Mouse (Mus musculus) liver, embryonic 12.5 days (tissue): ENCODE data around the gene Fermt2. TPM values are rescaled to one million over a fixed set of nuclear protein-coding genes. Genes with fewer than 3 reads are reported as not detected.
"Not testable (repeated sequence)": the region's sequence is repeated elsewhere in the genome, so short reads cannot be mapped to it uniquely, and the experiment has no call there.

Experiments used
- ATAC-seq: fragments of 200-750 bp; cut with Nextera tagmentation; 2 replicates; pipeline ENCODE4 v1.8.0; 2017; ENCODE audit warnings: moderate number of reproducible peaks, mild to moderate bottlenecking, moderate library complexity
- H3K27ac ChIP-seq: fragments of 300-500 bp; sonication (generic); 2 replicates; pipeline ENCODE4 v1.5.1; 2016; ENCODE audit warnings: mild to moderate bottlenecking
- H3K27me3 ChIP-seq: fragments of 300-500 bp; sonication (generic); replicated peaks from 2 replicates; pipeline ENCODE4 v1.6.1; 2016; ENCODE audit warnings: mild to moderate bottlenecking, moderate library complexity
- H3K36me3 ChIP-seq: fragments of 300-500 bp; sonication (generic); 2 replicates; pipeline ENCODE4 v1.6.1; 2016; ENCODE audit warnings: mild to moderate bottlenecking, moderate library complexity
- H3K4me1 ChIP-seq: fragments of 300-500 bp; sonication (generic); 2 replicates; pipeline ENCODE4 v1.6.1; 2016
- H3K4me2 ChIP-seq: fragments of 300-500 bp; sonication (generic); 2 replicates; pipeline ENCODE4 v1.6.1; 2016; ENCODE audit warnings: mild to moderate bottlenecking, moderate library complexity
- H3K4me3 ChIP-seq: fragments of 300-500 bp; sonication (generic); 2 replicates; pipeline ENCODE4 v1.5.1; 2016; ENCODE audit warnings: mild to moderate bottlenecking, moderate library complexity
- H3K9ac ChIP-seq: fragments of 300-500 bp; sonication (generic); 2 replicates; pipeline ENCODE4 v1.6.1; 2016; ENCODE audit warnings: mild to moderate bottlenecking, moderate library complexity
- H3K9me3 ChIP-seq: fragments of 300-500 bp; sonication (generic); replicated peaks from 2 replicates; pipeline ENCODE4 v1.6.1; 2016; ENCODE audit warnings: mild to moderate bottlenecking, moderate library complexity
- WGBS: fragments of 180-500 bp; shearing (Covaris S2); methylation state at CpG from one replicate; pipeline ENCODE4 v1.1.7; 2016; ENCODE audit not compliant: insufficient replicate concordance; 5-methylcytosine and 5-hydroxymethylcytosine counted together
- polyA plus RNA-seq: library from polyadenylated mRNA; unstranded; fragments of >200 nt; fragmentation: Nextera tagmentation; extraction: Ambion mirVana; gene quantifications from 2 replicates; pipeline ENCODE4 v1.2.1, GENCODE M21; 2016

The Fermt2 gene
- polyA plus RNA-seq, 1 experiment from 2014 or later: 37.3 TPM

- Histone ChIP-seq H3K9ac (no peak overlapping the region), H3K9me3 (no peaks in the 10 kb centered on the region), H3K27ac (no peak overlapping the region), H3K4me1 (peaks cover 9% of the 10 kb centered on the region; the same call in 1 of the 2 replicates), H3K4me2 (no peak overlapping the region), H3K4me3 (no peak overlapping the region), H3K36me3 (peaks cover 19% of the 10 kb centered on the region), H3K27me3 (no peaks in the 10 kb centered on the region)
- WGBS: 54% methylated on average over 9 of the region's 9 CpGs
- no peak for ATAC-seq
Measured at GRCm38 (mm10) chr14:45478977-45479806, 50.7 kb downstream of the Fermt2 start.

- H3K27ac ChIP-seq: no peak overlapping the region
- ATAC-seq: no peak
- H3K4me3 ChIP-seq: no peak overlapping the region
- peaks cover 9% of the 10 kb centered on the region; the same call in 1 of the 2 replicates for H3K4me1 ChIP-seq
- no peaks in the 10 kb centered on the region for H3K27me3 ChIP-seq
- no peak overlapping the region for H3K9ac ChIP-seq
- WGBS: 58% methylated on average over 3 of the region's 3 CpGs
- no peaks in the 10 kb centered on the region for H3K9me3 ChIP-seq
- H3K4me2 ChIP-seq: no peak overlapping the region
- H3K36me3 ChIP-seq: peaks cover 19% of the 10 kb centered on the region
Measured at GRCm38 (mm10) chr14:45478515-45478914, 51.4 kb downstream of the Fermt2 start.

GRCm38 (mm10) chr14:45477651-45478050 is 52.3 kb downstream of the Fermt2 start:
- 55% methylated on average over 8 of the region's 8 CpGs for WGBS
- Histone ChIP-seq H3K27me3 (no peaks in the 10 kb centered on the region), H3K4me2 (no peak overlapping the region), H3K27ac (no peak overlapping the region), H3K9me3 (no peaks in the 10 kb centered on the region), H3K4me1 (peaks cover 9% of the 10 kb centered on the region; the same call in 1 of the 2 replicates), H3K36me3 (peaks cover 19% of the 10 kb centered on the region), H3K4me3 (no peak overlapping the region), H3K9ac (no peak overlapping the region)
- 0 out of 2 replicates have a peak, but pooled peaks have one; percentile 40 for ATAC-seq

- H3K4me1 ChIP-seq: peaks cover 9% of the 10 kb centered on the region; the same call in 1 of the 2 replicates
- H3K4me2 ChIP-seq: no peak overlapping the region
- H3K9me3 ChIP-seq: no peaks in the 10 kb centered on the region
- H3K9ac ChIP-seq: no peak overlapping the region
- ATAC-seq: no peak
- no peak overlapping the region for H3K4me3 ChIP-seq
- H3K27ac ChIP-seq: 0 out of 2 replicates have a peak overlapping the region, but pooled peaks have one; percentile 6
- no peaks in the 10 kb centered on the region for H3K27me3 ChIP-seq
- peaks cover 17% of the 10 kb centered on the region for H3K36me3 ChIP-seq
- WGBS: 80% methylated on average over 7 of the region's 7 CpGs
Measured at GRCm38 (mm10) chr14:45476990-45477389, 52.9 kb downstream of the Fermt2 start.

- peaks cover 3% of the 10 kb centered on the region; the same call in 1 of the 2 replicates for H3K4me1 ChIP-seq
- no peak for ATAC-seq
- no peak overlapping the region for H3K9ac ChIP-seq
- no peak overlapping the region for H3K4me3 ChIP-seq
- no peaks in the 10 kb centered on the region for H3K27me3 ChIP-seq
- H3K4me2 ChIP-seq: no peak overlapping the region
- no peaks in the 10 kb centered on the region for H3K9me3 ChIP-seq
- H3K36me3 ChIP-seq: peaks cover 21% of the 10 kb centered on the region
- WGBS: 75% methylated on average over 10 of the region's 10 CpGs
- no peak overlapping the region for H3K27ac ChIP-seq
Measured at GRCm38 (mm10) chr14:45472536-45472935, 57.4 kb downstream of the Fermt2 start.

GRCm38 (mm10) chr14:45469446-45469845 is 60.5 kb downstream of the Fermt2 start:
- Histone ChIP-seq H3K9ac (no peak overlapping the region), H3K4me1 (peaks cover 3% of the 10 kb centered on the region; the same call in 1 of the 2 replicates), H3K4me3 (no peak overlapping the region), H3K36me3 (peaks cover 38% of the 10 kb centered on the region), H3K27me3 (no peaks in the 10 kb centered on the region), H3K4me2 (no peak overlapping the region), H3K27ac (no peak overlapping the region), H3K9me3 (no peaks in the 10 kb centered on the region)
- ATAC-seq: no peak
- WGBS: 82% methylated on average over 8 of the region's 8 CpGs

- ATAC-seq, H3K9ac ChIP-seq, H3K27ac ChIP-seq, H3K9me3 ChIP-seq, H3K4me2 ChIP-seq, H3K4me1 ChIP-seq, H3K27me3 ChIP-seq, H3K4me3 ChIP-seq: not testable (repeated sequence)
- 75% methylated on average over 8 of the region's 8 CpGs for WGBS
- peaks cover 45% of the 10 kb centered on the region for H3K36me3 ChIP-seq
Measured at GRCm38 (mm10) chr14:45466371-45466770, 63.5 kb downstream of the Fermt2 start.

- Histone ChIP-seq H3K4me3 (no peak overlapping the region), H3K9me3 (no peaks in the 10 kb centered on the region), H3K27me3 (no peaks in the 10 kb centered on the region), H3K9ac (no peak overlapping the region), H3K4me1 (peaks cover 8% of the 10 kb centered on the region; the same call in 1 of the 2 replicates), H3K36me3 (peaks cover 45% of the 10 kb centered on the region), H3K4me2 (no peak overlapping the region), H3K27ac (peak overlapping the region; percentile 33; the same call in 1 of the 2 replicates)
- no peak for ATAC-seq
- 68% methylated on average over 19 of the region's 19 CpGs for WGBS
Measured at GRCm38 (mm10) chr14:45464036-45465035, 65.6 kb downstream of the Fermt2 start.

- Histone ChIP-seq H3K27ac (peak overlapping the region; percentile 65; the same call in 1 of the 2 replicates), H3K9ac (no peak overlapping the region), H3K4me2 (no peak overlapping the region), H3K4me3 (no peak overlapping the region), H3K27me3 (no peaks in the 10 kb centered on the region), H3K36me3 (peaks cover 42% of the 10 kb centered on the region), H3K4me1 (peaks cover 8% of the 10 kb centered on the region; the same call in 1 of the 2 replicates), H3K9me3 (no peaks in the 10 kb centered on the region)
- peak; percentile 60; the same call in 1 of the 2 replicates for ATAC-seq
- 29% methylated on average over 10 of the region's 10 CpGs for WGBS
Measured at GRCm38 (mm10) chr14:45463599-45463998, 66.3 kb downstream of the Fermt2 start.

GRCm38 (mm10) chr14:45462875-45463475 is 66.9 kb downstream of the Fermt2 start:
- 68% methylated on average over 10 of the region's 10 CpGs for WGBS
- Histone ChIP-seq H3K9me3 (no peaks in the 10 kb centered on the region), H3K36me3 (peaks cover 42% of the 10 kb centered on the region), H3K27me3 (no peaks in the 10 kb centered on the region), H3K4me2 (no peak overlapping the region), H3K4me3 (no peak overlapping the region), H3K27ac (peak overlapping the region; percentile 65; the same call in 1 of the 2 replicates), H3K4me1 (peaks cover 8% of the 10 kb centered on the region; the same call in 1 of the 2 replicates), H3K9ac (no peak overlapping the region)
- no peak for ATAC-seq

GRCm38 (mm10) chr14:45462374-45462773 is 67.5 kb downstream of the Fermt2 start:
- no peak for ATAC-seq

More at GRCm38 (mm10) chr14:45462374-45462773, 67.5 kb downstream of the Fermt2 start:
- Histone ChIP-seq H3K36me3 (peaks cover 41% of the 10 kb centered on the region), H3K4me1 (peaks cover 8% of the 10 kb centered on the region; the same call in 1 of the 2 replicates), H3K4me3 (no peak overlapping the region), H3K9me3 (no peaks in the 10 kb centered on the region), H3K27ac (no peak overlapping the region), H3K27me3 (no peaks in the 10 kb centered on the region), H3K9ac (no peak overlapping the region), H3K4me2 (no peak overlapping the region)
- 63% methylated on average over 6 of the region's 6 CpGs for WGBS
